Mouse (Mus musculus) G1E-ER4 (cell line): ENCODE data around the gene Mrpl54. TPM values are rescaled to one million over a fixed set of nuclear protein-coding genes. Genes with fewer than 3 reads are reported as not detected.

Experiments used
- GATA1 ChIP-seq: IDR thresholded peaks from one replicate; pipeline ENCODE4 v1.8.0; 2012; ENCODE audit warnings: low read length, inconsistent platforms
- polyA plus RNA-seq: library from polyadenylated mRNA; stranded (reverse); fragments of >175 nt; gene quantifications from 2 replicates; pipeline ENCODE4 v1.2.3, GENCODE M21; 2012

Mrpl54 gene
- polyA plus RNA-seq, 1 experiment = 674 TPM

GRCm38 (mm10) chr10:81299585-81300351, 33.0 kb upstream of the Mrpl54 start:
- TF ChIP-seq GATA1 = no peak

GRCm38 (mm10) chr10:81298369-81299100, 31.8 kb upstream of the Mrpl54 start:
- TF ChIP-seq GATA1 = no peak

- TF ChIP-seq GATA1 = no peak
Measured at GRCm38 (mm10) chr10:81297845-81298244, 31.1 kb upstream of the Mrpl54 start.

GRCm38 (mm10) chr10:81297246-81297645, 30.5 kb upstream of the Mrpl54 start:
- TF ChIP-seq GATA1 = no peak

- TF ChIP-seq GATA1 = no peak
Measured at GRCm38 (mm10) chr10:81295185-81295584, 28.5 kb upstream of the Mrpl54 start.

GRCm38 (mm10) chr10:81294442-81294841, 27.7 kb upstream of the Mrpl54 start:
- no peak for TF ChIP-seq GATA1

- no peak for TF ChIP-seq GATA1
Measured at GRCm38 (mm10) chr10:81293334-81294030, 26.7 kb upstream of the Mrpl54 start.

GRCm38 (mm10) chr10:81292554-81293333, 26.0 kb upstream of the Mrpl54 start, which contains the start of gene Pip5k1c:
TSS of gene Pip5k1c (plus strand) at chr10:81292963.
- no peak for TF ChIP-seq GATA1

GRCm38 (mm10) chr10:81291511-81292104, 24.9 kb upstream of the Mrpl54 start, which contains the start of gene Tjp3:
TSS of gene Tjp3 (minus strand) at chr10:81291581.
- no peak for TF ChIP-seq GATA1

GRCm38 (mm10) chr10:81290698-81291460, 24.1 kb upstream of the Mrpl54 start:
- TF ChIP-seq GATA1 = no peak

GRCm38 (mm10) chr10:81289811-81290210, 23.1 kb upstream of the Mrpl54 start:
- no peak for TF ChIP-seq GATA1

GRCm38 (mm10) chr10:81289278-81289677, 22.5 kb upstream of the Mrpl54 start:
- no peak for TF ChIP-seq GATA1

GRCm38 (mm10) chr10:81288601-81289000, 21.9 kb upstream of the Mrpl54 start:
- no peak for TF ChIP-seq GATA1

- TF ChIP-seq GATA1 = no peak
Measured at GRCm38 (mm10) chr10:81287513-81288157, 20.9 kb upstream of the Mrpl54 start.
